Mouse (Mus musculus) right cerebral cortex, postnatal 36 days (tissue): ENCODE results near the gene Wwox.

ENCODE experiments used
- DNase-seq, 2 experiments: peaks; one replicate each; pipeline ENCODE4 v3.0.0; 2022; ENCODE audit warnings: low spot score in 2 of 2, mixed read lengths in 1 of 2

The Wwox gene

DNA sequence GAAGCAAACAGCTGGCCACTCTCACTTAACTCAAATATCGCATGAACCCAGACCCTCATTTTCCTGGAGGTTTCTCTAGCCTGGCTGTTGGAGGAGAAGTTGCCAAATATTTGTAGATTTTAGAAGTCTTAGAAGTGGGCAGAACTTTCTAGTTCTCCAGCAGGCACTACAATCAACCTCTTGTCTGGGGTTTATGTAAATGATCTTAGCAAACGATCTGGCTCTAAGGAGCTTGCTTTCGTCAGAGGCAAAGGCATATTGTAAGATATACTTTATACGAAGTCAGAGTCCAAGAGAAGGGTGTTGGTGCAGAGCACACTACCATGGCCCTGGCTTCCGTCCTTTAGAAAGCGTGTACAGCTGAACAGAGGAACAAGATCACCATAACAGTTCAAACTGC, 770.6 kb downstream of the Wwox start:
- no peak for DNase-seq

DNA sequence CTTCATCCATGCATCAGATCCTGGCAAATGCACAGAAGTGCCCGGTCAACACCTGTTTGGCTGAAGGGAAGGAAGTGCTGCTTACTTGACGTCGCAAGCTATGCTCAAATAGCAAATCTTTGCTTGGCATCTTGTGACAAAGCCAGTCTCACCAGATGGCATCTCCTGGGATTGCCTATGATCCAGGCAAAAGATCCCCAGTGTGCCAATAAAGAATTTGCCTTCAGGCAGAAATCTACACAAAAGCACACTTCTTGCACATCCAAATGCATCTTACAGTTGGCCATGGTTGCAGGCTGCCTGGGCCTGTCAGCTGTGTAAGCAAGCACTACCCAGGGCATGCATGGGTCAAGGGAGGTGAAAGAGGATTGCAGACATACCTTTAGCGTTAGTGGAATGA, 773.7 kb downstream of the Wwox start:
- no peak for DNase-seq

DNA sequence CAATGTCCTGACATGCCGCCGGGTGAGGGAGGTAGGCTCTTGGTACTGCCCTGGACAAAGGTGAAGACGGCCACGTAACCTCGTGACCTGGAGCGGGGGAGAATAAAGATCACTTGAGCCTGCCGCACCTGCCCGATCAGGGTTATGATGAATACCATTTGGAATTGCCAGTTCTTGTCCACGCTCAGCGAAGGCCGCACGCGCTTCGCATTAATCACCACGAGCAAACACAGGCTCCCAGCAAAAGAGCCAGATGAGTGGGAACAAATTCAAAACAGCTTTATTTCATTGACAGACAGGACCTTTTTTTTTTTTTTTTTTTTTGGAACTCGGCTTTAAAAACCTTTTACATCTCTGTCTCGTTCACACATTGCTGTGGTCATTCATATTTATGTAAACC, 775.4 kb downstream of the Wwox start:
- DNase-seq, result no peak

GRCm38 (mm10) chr8:115216801-115217200, 777.3 kb downstream of the Wwox start:
- DNase-seq, result no peak

DNA sequence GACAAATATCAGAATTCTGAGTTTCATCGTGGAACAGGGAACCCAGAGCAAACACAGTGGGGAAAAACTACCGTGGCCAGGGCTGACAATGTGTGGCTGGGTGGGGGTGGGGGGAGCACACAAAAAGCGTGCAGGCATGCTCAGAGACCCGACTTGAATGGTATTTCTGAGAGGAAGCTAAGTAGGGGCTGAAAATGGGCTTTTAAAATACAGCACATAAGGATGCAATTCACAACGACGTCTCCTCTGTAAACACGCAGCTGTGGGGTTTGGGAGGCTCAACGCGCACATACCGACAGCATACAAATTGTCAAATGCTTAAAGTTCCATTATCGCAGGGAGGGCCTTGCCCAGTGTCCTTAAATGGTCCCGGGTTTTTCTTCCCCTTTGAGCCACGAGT, 783.1 kb downstream of the Wwox start:
- no peak for DNase-seq

DNA sequence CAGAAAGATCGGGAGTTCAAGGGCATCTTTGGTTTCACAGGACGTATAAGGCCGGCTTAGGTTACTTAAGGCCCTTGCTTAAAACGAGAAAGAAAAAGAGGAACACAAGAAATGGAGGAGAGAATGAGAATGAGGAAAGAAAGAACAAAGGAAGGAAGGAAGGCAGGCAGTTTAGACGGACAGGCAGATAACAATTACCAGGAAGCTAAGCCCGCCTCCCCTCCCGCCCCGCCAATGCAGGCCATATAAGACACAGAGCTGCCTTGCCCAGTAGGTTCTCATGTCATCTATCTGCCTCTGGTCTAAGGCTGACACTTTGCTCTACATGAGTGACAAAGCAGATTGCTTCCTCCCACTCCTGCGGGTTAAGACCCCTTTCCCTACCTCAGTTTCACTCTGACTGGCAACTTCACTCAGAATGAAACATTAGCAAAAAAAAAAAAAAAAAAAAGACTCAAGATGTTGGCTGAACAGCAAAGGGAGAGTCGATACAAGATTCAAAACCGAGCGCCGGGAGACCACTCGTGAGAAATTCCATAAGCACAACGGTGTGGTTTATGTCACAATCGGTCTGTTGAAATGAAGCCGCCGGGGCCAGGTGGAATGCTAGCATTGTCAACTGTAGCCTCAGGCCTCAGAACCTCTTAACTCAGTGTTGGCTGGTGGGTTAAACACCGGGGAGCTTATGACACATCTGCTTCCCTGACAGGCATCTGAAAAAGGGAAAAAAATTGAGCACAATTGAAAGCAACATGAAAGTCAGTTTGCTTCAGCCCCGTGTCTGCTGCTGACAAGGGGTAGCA, 787.5 kb downstream of the Wwox start:
- no peak for DNase-seq

GRCm38 (mm10) chr8:115228903-115229302, 789.4 kb downstream of the Wwox start:
- DNase-seq, result no peak

- no peak for DNase-seq
These were observed 794.6 kb downstream of the Wwox start for GRCm38 (mm10) chr8:115234068-115234467.

DNA sequence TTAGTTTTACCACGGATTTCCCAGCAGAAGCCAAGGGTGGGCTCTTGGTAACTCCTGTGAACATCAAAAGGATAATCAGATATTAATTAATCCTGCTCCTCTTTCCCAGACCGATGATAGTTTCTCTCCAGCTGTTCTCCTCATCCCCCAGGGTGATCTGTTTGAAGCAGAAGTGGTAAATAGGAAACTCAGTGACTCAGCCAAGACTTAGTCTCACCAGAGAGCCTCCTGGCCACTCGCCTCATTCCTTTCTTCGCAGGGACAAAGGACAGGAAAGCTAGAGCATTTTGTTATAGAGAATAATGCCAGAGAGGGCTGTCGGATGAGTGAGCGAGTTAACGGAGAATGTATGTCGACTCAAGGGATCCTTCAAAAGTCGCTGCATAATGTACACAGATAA, 798.1 kb downstream of the Wwox start:
- DNase-seq, result no peak

GRCm38 (mm10) chr8:115243465-115244027, 804.1 kb downstream of the Wwox start:
- no peak for DNase-seq

- no peak for DNase-seq
These were observed 810.4 kb downstream of the Wwox start for GRCm38 (mm10) chr8:115249688-115250366.

DNA sequence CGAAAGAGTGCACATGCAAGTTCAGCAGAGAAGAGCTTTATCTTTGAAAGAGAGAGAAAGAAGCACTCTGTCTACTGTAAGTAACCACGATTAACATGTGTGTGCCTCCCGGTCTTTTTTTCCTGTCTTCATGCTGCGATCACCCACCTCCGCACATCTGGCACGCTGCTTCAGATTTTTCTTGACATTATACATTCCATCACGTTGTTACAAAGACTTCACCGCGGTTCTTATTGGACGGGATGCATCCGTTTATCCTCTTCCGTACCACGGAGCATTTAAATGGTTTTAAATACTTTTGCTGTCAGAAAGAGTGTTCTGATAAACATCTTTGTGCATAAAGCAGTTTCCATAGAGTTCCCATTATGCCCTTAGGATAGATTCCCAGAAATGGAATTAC, 816.1 kb downstream of the Wwox start:
- DNase-seq, result no peak

DNA sequence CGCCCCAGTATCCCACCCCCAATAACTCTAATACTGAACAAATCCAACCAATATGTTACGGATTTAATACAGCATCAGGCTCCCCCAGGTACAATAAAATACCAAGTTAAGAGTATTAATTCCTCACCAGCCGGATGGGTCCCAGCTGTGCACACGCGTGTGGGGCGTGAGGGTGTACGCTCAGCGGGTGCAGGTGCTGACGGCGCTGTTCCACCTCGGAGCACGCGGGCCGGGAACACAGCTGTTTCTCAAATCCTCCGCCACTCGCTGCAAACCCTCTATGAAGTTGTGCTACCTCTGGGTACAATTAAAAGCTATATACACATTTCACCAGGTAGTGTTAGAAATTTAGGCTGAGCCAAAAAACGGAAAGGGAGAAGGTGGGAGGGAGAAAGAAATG, 818.0 kb downstream of the Wwox start:
- no peak for DNase-seq

DNA sequence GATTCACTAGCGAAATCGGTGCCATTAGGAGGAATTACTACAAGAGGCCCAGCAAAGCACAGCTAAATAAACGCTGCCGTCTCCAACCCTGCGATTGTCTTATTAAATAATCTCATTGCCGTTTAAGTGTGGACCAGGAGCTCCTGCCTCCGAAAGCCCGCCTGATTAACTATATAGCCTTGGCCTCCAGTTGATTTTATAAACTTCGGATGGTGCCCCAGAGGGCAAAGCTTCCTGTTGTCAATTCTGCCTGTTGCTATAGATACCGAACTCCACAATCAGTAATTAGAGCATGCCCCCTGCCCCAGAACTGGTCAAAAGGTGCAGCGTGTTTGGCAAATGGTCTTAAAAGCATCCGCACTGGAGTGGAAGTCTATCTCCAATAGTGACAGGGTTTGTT, 820.4 kb downstream of the Wwox start:
- DNase-seq, result no peak

GRCm38 (mm10) chr8:115267196-115267595, 827.7 kb downstream of the Wwox start:
- no peak for DNase-seq

DNA sequence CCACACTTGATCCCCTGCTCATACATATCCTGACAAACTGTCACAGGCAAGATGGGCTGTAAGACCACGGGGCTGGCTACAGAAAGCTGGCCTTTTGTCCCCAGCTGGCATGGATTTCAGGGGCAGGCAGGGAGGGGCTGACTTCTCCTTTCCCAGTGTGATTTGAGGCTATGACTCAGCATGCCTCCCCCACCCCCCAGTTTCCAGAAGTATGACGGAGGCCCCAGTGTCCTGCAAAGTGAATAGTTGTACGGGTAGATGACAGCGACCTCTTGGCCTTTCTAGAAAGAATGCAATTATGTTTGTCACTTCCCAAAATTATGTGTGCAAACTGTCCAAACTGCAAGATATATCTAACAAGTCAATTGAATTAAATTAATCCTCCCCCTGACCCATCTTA, 830.1 kb downstream of the Wwox start:
- DNase-seq, result no peak

DNA sequence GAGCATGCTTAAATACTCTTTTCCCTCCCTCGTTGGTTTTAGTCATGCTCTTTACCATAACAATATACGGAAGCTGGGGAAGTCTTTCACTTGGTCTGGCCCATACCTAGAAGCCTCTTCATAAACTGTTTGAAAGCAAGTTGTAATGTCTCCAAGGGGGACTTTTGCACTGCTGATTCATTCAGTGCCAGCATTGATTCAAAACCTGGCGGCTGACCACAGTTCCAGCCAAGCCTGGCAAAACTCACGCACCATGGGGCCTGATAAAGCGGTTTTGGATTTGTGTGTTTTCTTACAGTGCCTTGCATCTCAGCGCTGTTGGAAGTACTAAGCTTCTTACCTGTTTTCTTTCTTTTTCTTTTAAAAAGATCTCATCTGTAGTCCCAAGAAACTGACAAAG, 834.5 kb downstream of the Wwox start:
- no peak for DNase-seq

GRCm38 (mm10) chr8:115276281-115276680, 836.8 kb downstream of the Wwox start:
- no peak for DNase-seq

DNA sequence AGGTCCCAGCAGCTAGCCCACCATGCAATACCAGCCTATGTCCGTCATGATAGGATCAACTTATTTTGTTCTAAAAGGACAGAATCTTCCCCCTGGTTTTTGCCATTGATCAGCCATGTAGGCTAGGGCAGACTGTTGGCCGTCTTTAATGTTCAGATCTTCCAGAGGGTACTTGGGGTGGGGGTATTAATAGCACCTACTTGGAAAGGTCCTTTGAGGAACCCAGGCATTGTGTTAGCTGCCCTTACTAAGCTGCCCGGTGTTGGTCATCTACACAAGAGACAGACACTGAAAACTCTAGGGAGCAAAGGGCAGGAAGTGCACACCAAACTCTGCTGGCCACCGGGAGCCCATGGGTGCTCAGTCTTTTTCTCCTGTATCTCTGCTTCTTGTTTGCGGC, 838.8 kb downstream of the Wwox start:
- no peak for DNase-seq

GRCm38 (mm10) chr8:115290224-115290623, 850.8 kb downstream of the Wwox start:
- no peak for DNase-seq

DNA sequence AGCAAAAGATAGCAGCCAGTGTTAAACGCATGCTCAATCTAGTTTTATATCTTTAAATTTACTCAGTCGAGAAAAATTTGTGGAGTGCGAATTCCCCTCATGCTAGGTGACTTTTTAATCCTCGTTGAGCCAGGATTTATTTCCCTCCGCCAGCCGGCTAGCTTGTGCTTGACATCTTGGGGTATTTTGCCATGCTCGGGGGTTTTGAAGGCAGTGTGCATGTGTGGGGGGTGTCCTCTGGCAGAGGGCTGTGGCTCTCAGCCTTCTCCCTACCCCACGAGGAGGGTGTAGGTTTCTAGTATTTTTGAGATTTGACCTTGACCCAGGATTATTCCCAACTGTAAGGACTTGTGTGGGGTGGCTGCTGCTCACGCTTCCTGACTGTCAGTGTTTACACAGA, 857.3 kb downstream of the Wwox start:
- DNase-seq, result no peak

GRCm38 (mm10) chr8:115302484-115302883, 863.0 kb downstream of the Wwox start:
- DNase-seq, result no peak

DNA sequence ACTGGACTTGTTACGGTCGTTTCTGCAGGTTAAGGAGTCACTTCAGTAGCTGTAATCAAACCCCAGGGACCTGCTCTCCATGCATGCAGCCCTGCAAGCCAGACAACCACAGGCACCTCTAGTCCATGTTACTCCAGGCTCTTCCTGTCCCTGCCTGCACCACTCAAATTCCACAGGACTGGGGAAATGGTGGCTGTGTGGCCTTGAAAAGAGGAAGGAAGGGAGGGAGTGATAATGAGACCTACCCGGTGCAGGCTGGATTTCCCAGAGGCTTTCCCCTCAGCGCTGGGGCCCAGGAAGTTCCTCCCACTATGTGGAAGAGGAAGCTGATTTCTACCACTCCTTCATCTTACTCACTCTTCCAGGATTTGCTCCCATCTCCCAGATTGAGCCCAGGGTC, 868.0 kb downstream of the Wwox start:
- DNase-seq, result no peak
